Mouse (Mus musculus) MN1 (cell line): ENCODE data around the gene Tcp11x2.
A peak's percentile ranks its signal among the peaks of the same experiment; 100 is the strongest.

ENCODE experiments used
- DNase-seq: peaks from one replicate; pipeline ENCODE4 v3.0.0-alpha.2; 2016; ENCODE audit warnings: low spot score

The Tcp11x2 gene

GRCm38 (mm10) chrX:135693633-135694032, at the start of gene Tcp11x2:
Gene Tcp11x2, minus strand, starts transcription at chrX:135693790.
- no peak for DNase-seq

- peak; percentile 17 for DNase-seq
These were observed 49.4 kb upstream of the Tcp11x2 start for GRCm38 (mm10) chrX:135743056-135743355.

- peak; percentile 91 for DNase-seq
These were observed 48.9 kb upstream of the Tcp11x2 start, which contains the start of the genes Armcx5 and Gprasp1 for GRCm38 (mm10) chrX:135742304-135743055. Gene Armcx5, plus strand, starts transcription at chrX:135742733. Gene Gprasp1, plus strand, starts transcription at chrX:135742733.

- no peak for DNase-seq
These were observed 45.3 kb upstream of the Tcp11x2 start for GRCm38 (mm10) chrX:135738730-135739520.

GRCm38 (mm10) chrX:135725161-135725560, 31.6 kb upstream of the Tcp11x2 start, which contains the start of gene Tmsb15a:
Gene Tmsb15a, minus strand, starts transcription at chrX:135725261.
- DNase-seq = no peak

GRCm38 (mm10) chrX:135712845-135713244, 19.3 kb upstream of the Tcp11x2 start:
- no peak for DNase-seq

- no peak for DNase-seq
These were observed 10.8 kb upstream of the Tcp11x2 start for GRCm38 (mm10) chrX:135704349-135704748.

- DNase-seq = no peak
These were observed 9.5 kb upstream of the Tcp11x2 start for GRCm38 (mm10) chrX:135703111-135703510.

GRCm38 (mm10) chrX:135687802-135688201, 5.8 kb downstream of the Tcp11x2 start:
- DNase-seq = no peak

- no peak for DNase-seq
These were observed 11.7 kb downstream of the Tcp11x2 start for GRCm38 (mm10) chrX:135681858-135682257.

- peak; percentile 42 for DNase-seq
These were observed 41.3 kb downstream of the Tcp11x2 start for GRCm38 (mm10) chrX:135652173-135652772.

- no peak for DNase-seq
These were observed 66.0 kb downstream of the Tcp11x2 start, which contains the start of gene Prame for GRCm38 (mm10) chrX:135627605-135628004. Gene Prame, minus strand, starts transcription at chrX:135627705.
